Mouse (Mus musculus): ENCODE data around the gene Spata48.

DNA sequence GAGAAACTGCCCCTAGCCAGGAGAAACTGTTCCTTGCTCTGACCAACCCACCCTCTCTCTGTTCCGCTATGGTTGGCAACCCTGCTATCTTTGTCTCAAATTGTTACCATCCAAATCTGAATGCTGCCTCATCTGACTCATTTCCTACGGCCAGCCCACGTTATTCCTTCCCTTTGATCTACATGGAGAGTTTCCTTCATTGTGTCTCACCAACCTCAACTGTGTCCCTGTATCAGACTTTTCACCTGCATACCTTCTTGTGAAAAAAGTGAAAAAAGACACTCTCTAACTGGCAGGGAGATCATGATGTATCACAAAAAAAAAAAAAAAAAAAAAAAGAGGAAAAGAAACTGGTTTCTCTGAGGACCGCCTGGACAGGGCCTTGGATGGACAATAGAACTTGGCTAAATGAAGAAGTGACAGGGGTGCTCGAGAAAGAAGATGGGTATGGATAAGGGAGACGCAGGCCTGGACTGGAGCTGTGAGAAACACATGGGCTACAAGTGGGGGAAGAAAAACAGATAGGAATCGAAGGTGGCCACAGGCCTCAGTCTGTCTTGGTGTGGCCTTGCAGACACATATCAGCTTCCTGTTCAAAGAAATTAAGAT is 85.1 kb downstream of the Spata48 start:
- no peak for TF ChIP-seq POLR2A (IDR thresholded peaks at IDR 0.05; ENCODE audit: insufficient read depth, low read length)
- no peak for TF ChIP-seq CTCF (IDR thresholded peaks at IDR 0.05; ENCODE audit: low read depth, low read length)
- TF ChIP-seq EP300 (IDR thresholded peaks at IDR 0.05; ENCODE audit: insufficient read depth, low read depth, low read length): no peak

Measured in ES-Bruce4 (cell line).